Mouse (Mus musculus): Measurements from ENCODE around the gene Plk2. TPM values are rescaled to one million over a fixed set of nuclear protein-coding genes. Genes with fewer than 3 reads are reported as not detected.

Gene Plk2
- 145 and 152 TPM in 2 replicates for polyA plus RNA-seq (2021; fragmentation: Nextera tagmentation)
- long read RNA-seq, experiment 1, transcript Plk2-201 (14 exons, 2,800 nt): major isoform, 362 of 440 reads
- long read RNA-seq, experiment 1, partial matches to known transcripts: 60 of 440 reads
- long read RNA-seq, experiment 1, other reads (novel, unspliced or antisense): 18 of 440 reads
- long read RNA-seq, experiment 2, transcript Plk2-201 (14 exons, 2,800 nt): major isoform, 2,008 of 2,119 reads
- long read RNA-seq, experiment 2, partial matches to known transcripts: 72 of 2,119 reads
- long read RNA-seq, experiment 2, other reads (novel, unspliced or antisense): 39 of 2,119 reads

DNA sequence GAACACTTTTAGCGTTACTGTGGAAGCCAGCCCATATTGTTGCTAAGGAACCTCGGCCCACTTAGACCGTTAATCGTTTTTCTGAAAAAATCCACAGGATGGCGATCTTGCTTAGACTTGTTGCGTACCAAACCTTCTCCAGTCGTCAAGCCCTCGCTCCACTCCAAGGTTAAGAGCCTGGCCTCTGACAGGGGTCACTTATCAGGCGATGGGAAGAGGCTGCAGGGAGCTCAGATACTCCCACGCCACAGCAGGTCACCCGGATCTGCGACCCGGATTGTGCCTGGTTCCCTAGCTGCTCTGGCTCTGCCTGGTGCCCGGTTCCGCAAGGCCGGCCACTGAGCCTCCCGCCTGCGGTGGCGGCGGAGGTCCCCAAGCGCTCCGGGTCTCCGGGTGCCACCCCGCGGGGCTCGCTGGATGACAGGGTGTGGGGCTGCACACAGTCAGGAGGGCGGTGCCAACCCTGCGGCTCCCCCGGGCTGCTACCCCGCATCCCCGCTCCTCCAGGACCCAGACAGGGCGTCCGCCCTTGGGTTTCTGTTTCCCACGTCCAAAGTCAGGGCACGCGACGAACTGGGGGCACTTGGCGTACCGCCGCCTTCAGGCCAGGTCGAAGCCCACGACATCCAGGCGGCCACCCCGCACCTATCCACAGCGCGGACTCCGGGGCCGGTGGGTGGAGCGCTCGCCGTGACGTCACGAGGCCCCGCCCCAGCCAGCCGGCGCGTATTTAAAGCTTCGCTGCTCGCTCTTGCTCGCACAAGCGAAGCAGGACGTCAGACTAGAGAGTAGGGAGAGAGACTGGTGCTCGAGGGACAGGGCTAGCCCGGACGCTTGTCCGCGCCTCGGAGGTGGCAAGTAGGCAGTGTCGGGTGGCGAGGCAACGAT lies at the start of gene Plk2:
Plk2 (plus strand) TSS at position 756 of the 888 bp plus-strand sequence.

DNA sequence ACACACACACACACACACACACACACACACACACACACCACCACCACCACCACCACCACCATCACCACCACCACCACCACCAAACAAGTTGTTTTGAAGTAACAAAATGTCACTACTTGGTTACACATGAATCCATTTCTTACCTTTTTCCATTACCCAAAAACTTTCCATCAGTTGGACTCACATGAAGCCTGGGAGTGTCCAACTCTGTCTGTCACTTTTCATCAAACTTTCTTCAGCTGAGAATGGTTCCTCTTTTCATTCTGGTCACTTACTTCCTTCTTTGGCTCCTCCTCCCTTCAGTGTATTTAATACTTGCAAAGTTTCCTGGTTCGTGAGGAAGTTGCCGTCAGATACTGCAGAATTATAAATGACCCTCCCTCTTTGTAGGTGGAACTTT lies 37.9 kb upstream of the Plk2 start, which contains the start of gene Gapt:
Gapt (minus strand) TSS at position 259 of the 400 bp plus-strand sequence.

Other genes starting within 250 kb of the Plk2 start
- 145 and 162 TPM in 2 replicates for gene Rab3c, start 114.0 kb upstream of the Plk2 start, polyA plus RNA-seq (2021; fragmentation: Nextera tagmentation)
- not detected in 2 replicates for gene Gapt, start 37.8 kb upstream of the Plk2 start, polyA plus RNA-seq (2021; fragmentation: Nextera tagmentation)

Data from layer of hippocampus, adult 6 months (tissue).